Mouse (Mus musculus) CH12.LX (cell line): ENCODE measurements at regions not wholly inside any gene's neighbourhood (a gene's known extent, or its start where the extent isn't known, plus 50 kb on each side); places are given as distances from the start of the nearest gene placed in this dataset.

ENCODE experiments used
- CTCF ChIP-seq, 2 experiments: IDR thresholded peaks in 1 of 2; conservative IDR thresholded peaks in 1 of 2; 2 replicates each; pipeline ENCODE4 v1.5.1; 2011 to 2012; ENCODE audit warnings: low read depth in 2 of 2, low read length in 2 of 2, improper control_type of control experiment in 1 of 2, inconsistent platforms in 1 of 2, mild to moderate bottlenecking in 1 of 2, moderate library complexity in 1 of 2
- EP300 ChIP-seq: IDR thresholded peaks from 2 replicates; pipeline ENCODE4 v1.6.1; 2011; ENCODE audit warnings: low read length, improper control_type of control experiment
- MAX ChIP-seq: IDR thresholded peaks from 2 replicates; pipeline ENCODE4 v1.6.1; 2011; ENCODE audit warnings: low read length, improper control_type of control experiment
- NELFE ChIP-seq: IDR thresholded peaks from 2 replicates; pipeline ENCODE4 v1.6.1; 2011; ENCODE audit warnings: low read depth, low read length, improper control_type of control experiment
- ZC3H11A ChIP-seq: IDR thresholded peaks from 2 replicates; pipeline ENCODE4 v1.6.1; 2012; ENCODE audit warnings: low read depth, mild to moderate bottlenecking, inconsistent platforms, low read length, improper control_type of control experiment
- ZMIZ1 ChIP-seq: IDR thresholded peaks from 2 replicates; pipeline ENCODE4 v1.6.1; 2012; ENCODE audit warnings: low read depth, mild to moderate bottlenecking, inconsistent platforms, low read length, improper control_type of control experiment
- ZNF384 ChIP-seq: IDR thresholded peaks from 2 replicates; pipeline ENCODE4 v1.6.1; 2012; ENCODE audit warnings: low read depth, low read length, improper control_type of control experiment, inconsistent platforms

- TF ChIP-seq EP300 (no peak), NELFE (no peak), ZMIZ1 (no peak), MAX (no peak), CTCF (conservative IDR thresholded peaks at IDR 0.05 in 1 of 2, IDR thresholded peaks at IDR 0.05 in 1 of 2; ENCODE audit: low read depth in 2 of 2, low read length in 2 of 2) (no peak), ZC3H11A (no peak), ZNF384 (no peak)
Observed at GRCm38 (mm10) chr7:62208529-62208928, 137.8 kb upstream of the Ndn start.
